Mouse (Mus musculus): ENCODE results near the gene Rslcan18.
"Not testable (repeated sequence)": the region's sequence is repeated elsewhere in the genome, so short reads cannot be mapped to it uniquely, and the experiment has no call there.

Gene Rslcan18

DNA sequence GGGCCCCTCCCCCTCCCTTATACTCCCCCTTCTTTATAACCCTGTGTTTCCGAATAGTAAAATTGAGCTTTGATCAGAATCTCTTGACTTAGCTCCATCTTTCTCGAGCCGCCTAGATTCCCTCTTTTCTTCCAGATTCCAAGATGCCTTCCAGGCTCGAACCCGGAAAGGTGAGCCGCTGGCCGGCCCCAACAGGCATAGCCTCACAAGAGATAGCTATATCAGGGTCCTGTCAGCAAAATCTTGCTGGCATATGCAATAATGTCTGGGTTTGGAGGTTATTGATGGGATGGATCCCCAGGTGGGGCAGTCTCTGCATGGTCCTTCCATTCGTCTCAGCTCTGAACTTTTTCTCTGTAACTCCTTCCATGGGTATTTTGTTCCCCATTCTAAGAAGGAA, at the start of gene Rslcan18:
Rslcan18 (minus strand) TSS at position 101 of the 400 bp plus-strand sequence.
- not testable (repeated sequence) for DNase-seq (ENCODE audit: low spot score in 2 of 2)

GRCm38 (mm10) chr13:67128038-67128721, 12.1 kb upstream of the Rslcan18 start:
- DNase-seq (ENCODE audit: low spot score in 2 of 2), result peak; percentile 85 to 95

DNA sequence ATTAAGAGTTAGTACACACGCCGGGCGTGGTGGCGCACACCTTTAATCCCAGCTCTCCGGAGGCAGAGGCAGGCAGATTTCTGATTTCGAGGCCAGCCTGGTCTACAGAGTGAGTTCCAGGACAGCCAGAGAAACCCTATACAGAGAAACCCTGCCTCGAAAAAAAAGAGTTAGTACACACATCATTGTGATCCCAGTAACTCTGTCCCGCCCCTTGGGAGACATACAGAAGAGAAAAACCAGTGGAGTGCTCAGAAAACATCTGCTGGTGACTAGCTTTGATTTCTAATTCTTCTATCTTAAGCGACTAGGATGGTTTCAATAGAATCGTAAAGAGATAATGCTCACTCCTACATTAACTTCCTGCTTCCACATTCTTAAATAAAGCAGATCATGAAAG, 11.4 kb upstream of the Rslcan18 start:
- not testable (repeated sequence) for DNase-seq (ENCODE audit: low spot score in 2 of 2)

- no peak for DNase-seq (ENCODE audit: low spot score in 2 of 2)
These were observed 8.4 kb upstream of the Rslcan18 start for GRCm38 (mm10) chr13:67124460-67124859.

GRCm38 (mm10) chr13:67121360-67121759, 5.3 kb upstream of the Rslcan18 start, which contains the start of gene Zfp759:
TSS of gene Zfp759 (plus strand) at chr13:67121660.
- not testable (repeated sequence) for DNase-seq (ENCODE audit: low spot score in 2 of 2)

GRCm38 (mm10) chr13:67113287-67113686, 2.8 kb downstream of the Rslcan18 start:
- DNase-seq (ENCODE audit: low spot score in 2 of 2), result no peak

DNA sequence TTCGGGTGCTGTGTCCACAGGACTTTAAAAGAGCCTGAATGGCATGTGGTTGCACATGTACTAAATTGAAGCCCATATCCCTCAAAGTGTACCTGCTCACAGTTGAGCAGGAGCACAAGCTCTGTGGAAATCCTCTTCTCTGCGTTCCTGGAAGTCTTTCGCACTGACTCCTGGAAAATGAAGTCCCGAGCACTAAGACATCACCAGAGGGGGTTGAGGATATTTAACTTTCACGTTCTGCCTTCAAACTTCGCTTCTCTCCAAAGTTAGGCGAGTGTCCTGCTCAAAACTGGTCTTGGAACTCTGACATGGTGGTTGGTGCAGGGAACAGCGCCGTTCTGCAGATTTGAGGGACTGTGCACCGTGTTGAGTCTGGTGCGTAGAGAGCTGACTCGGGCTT, 4.0 kb downstream of the Rslcan18 start:
- DNase-seq (ENCODE audit: low spot score in 2 of 2), result peak; percentile 26 to 48

DNA sequence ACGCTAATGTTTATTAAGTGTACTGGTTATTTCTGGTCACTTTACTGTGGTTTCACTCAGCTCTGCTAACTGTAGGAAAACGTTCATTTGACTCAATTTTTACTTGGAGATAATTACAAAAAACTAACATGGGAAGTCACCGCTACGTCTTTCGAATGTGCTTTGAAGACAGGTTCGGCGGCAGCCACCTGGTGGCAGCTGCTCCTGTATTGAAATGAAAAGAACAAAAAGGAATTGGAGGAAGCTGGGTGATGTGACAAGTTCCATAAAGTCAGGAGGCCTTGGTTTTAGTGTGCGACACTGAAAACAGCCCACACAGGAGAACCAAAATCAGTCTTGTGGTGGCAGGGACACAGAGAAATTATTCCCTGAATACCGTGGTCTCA, 7.2 kb downstream of the Rslcan18 start:
- DNase-seq (ENCODE audit: low spot score in 2 of 2), result no peak

DNA sequence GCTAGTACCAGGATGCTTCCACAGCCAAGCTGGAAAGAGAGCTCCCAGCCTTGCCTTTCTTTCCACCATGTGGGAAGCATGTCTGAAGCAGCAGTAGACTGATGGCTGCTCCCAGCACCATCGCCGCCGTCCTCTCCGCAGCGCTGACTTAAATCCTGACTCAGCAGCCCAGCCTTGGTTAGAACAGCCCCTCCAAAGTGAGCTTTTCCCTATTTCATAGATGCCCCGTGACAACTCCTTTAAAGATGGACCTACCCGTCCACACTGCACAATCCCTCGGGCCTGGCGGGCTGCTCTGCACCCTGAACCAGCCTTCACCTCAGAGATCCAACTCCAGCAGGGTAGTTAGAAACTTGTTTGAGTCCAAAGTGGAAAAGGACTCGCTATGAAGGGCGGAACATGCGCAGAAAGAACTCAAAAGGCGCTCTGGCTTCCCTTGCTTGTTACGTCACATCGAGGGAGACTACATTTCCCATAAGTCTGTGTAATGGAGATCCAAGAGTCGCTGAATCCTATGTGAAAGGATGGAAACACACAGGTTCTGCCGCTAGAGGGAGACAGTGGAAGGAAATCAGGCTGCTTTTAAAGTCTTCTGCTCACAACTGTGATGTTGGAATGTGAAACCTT, 7.8 kb downstream of the Rslcan18 start, which contains the start of gene Gm28557:
Gm28557 (minus strand) TSS at position 411 of the 627 bp plus-strand sequence.
- peak; percentile 89 to 98 for DNase-seq (ENCODE audit: low spot score in 2 of 2)

GRCm38 (mm10) chr13:67107681-67108080, 8.4 kb downstream of the Rslcan18 start:
- DNase-seq (ENCODE audit: low spot score in 2 of 2), result no peak

GRCm38 (mm10) chr13:67097876-67098275, 18.2 kb downstream of the Rslcan18 start, which contains the start of gene Zfp708:
TSS of gene Zfp708 (minus strand) at chr13:67097976.
- no peak for DNase-seq (ENCODE audit: low spot score in 2 of 2)

GRCm38 (mm10) chr13:67090154-67090553, 25.9 kb downstream of the Rslcan18 start:
- no peak for DNase-seq (ENCODE audit: low spot score in 2 of 2)

DNA sequence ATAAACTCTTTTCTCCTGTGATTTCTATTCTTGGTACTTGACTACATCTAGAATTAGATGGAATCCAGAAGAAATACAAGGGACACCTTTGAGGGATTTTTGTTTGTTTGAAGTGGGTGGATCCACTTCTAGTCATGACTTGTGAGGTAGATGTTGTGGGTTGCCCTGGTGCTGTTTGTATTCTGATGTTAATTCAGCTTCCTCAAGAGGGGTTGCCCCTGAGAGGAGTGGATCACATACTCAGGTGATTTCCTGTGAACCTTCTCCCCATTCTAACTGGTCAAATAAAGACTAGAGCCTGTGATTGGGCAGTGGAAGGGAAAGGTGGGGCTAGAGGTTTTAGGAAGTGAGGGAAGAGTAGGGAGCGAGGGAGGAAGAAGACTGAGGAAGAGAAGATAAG, 34.1 kb downstream of the Rslcan18 start:
- no peak for DNase-seq (ENCODE audit: low spot score in 2 of 2)

DNA sequence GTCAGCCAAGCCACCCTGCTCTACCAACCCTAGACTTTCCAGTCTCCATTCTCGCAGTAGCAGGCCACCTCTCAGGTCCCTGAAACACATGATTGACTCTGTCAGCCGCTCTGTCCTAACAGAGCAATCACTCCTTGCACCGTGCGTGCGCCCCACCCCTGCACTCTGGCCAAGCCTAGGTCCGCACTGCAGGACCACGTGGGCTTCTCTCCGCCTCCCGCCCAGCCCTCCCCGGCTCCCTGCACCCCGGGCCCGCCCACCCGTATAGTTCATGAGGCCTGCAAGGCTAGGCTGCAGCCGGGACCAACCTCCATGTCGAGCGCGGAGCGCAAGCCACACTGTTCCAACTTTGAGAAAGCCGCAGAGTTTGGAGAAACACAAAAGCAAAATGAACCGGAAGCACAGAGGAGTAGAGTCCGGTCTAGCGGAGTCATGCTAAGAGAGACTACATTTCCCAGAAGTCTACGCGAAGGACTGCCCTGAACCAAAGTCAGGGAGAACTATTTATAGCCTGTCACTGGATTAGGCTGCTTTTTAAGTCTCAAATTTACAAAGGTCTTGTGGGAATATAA, 34.8 kb downstream of the Rslcan18 start:
- peak; percentile 69 to 75 for DNase-seq (ENCODE audit: low spot score in 2 of 2)

DNA sequence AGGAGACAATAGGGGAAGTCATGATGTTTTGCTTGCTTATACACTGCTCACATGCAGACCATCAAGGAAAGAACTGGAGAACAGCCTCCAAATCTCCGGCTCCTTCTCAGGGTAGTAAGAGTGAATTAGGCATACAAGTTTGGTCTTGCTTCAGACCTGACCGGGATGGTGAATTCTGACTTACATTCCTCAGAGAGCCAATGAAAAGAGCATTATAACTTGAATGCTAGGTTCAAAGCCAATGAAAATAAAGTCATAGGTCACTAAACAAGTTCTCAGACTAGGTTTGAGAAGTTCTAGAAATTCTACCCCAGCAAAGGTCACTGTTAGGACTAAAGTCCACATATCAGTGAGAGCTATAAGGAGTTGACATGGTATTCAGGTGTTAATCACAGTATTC, 38.8 kb downstream of the Rslcan18 start:
- DNase-seq (ENCODE audit: low spot score in 2 of 2), result no peak

GRCm38 (mm10) chr13:67072786-67073185, 43.3 kb downstream of the Rslcan18 start:
- no peak for DNase-seq (ENCODE audit: low spot score in 2 of 2)

GRCm38 (mm10) chr13:67065386-67065785, 50.7 kb downstream of the Rslcan18 start:
- no peak for DNase-seq (ENCODE audit: low spot score in 2 of 2)

DNA sequence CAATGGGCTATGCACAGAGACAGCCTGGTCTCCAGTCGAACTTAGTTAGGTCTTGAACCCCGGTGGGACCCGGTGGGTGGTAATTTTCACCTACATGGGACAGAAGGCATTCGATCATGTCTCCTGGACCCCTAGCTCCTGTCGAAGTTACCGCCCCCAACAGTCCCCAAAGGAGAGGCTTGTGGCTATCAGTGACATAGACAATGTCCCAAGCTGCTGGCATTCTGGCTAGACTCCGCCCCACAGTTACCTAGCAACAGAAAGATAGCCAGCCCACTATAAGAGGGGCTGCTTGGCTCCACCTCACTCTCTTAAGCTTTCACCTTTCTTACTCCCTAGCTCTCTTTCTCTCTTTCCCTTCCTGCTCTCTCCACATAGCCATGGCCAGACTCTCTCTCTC, 53.6 kb downstream of the Rslcan18 start:
- no peak for DNase-seq (ENCODE audit: low spot score in 2 of 2)

- peak; percentile 92 to 97 for DNase-seq (ENCODE audit: low spot score in 2 of 2)
These were observed 55.2 kb downstream of the Rslcan18 start, which contains the start of gene Zfp712 for GRCm38 (mm10) chr13:67060786-67061358. TSS of gene Zfp712 (minus strand) at chr13:67061170.

GRCm38 (mm10) chr13:67060161-67060785, 55.8 kb downstream of the Rslcan18 start:
- DNase-seq (ENCODE audit: low spot score in 2 of 2), result no peak

Measured in frontal cortex, postnatal 36 days (tissue).